In the genomic region with DNA sequence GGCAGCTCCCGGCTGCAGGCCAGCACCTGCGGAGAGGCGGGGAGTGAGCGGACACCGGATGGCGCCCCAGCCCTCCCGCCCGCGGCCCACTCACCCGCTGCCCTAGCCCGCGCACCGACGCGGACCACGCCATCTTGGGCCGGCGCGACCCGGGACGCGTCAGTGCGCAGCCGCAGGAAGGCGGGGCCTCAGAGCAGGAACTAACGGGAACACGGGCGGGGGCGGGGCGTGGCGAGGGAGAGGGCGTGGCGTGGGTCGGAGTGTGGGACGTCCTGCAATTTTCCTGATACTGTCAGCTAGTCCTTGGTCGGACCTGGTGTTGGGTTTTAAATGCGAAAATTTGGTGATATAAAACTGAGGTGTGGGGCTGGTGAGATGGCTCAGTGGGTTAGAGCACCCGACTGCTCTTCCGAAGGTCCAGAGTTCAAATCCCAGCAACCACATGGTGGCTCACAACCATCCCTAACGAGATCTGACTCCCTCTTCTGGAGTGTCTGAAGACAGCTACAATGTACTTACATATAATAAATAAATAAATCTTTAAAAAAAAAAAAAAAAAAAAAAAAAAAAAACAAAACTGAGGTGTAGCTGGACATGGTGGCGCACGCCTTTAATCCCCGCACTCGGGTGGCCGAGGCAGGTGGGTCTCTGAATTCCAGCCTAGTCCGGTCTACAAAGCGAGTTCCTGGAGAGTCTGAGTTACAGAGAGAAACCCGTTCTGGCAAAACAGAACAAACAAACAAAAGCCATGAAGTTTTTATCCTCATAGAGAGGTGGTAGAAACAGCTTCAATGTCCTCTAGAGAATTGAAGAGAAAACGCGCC, we compare ENCODE assay signal across 8 mouse cellular contexts. TPM values are rescaled to one million over a fixed set of nuclear protein-coding genes. Genes with fewer than 3 reads are reported as not detected.
DNase-seq lines count a peak whose midpoint lies in the region; ATAC-seq and TF ChIP-seq lines count a peak whose summit lies in the region.

No protein-coding gene starts in this region.

- intact Hi-C loops in heart, postnatal 10 days (cut with DNase I), result loop anchor here (5.0 kb wide), 1 partner anchor 220 kb away; no protein-coding TSS in a partner anchor

- no peak for TF ChIP-seq EP300 in stomach, postnatal 0 days (optimal IDR thresholded peaks at IDR 0.05)

- no peaks in the 10 kb centered on the region for H3K9me3 ChIP-seq in forebrain, embryonic 12.5 days
- H3K9me3 ChIP-seq in liver, embryonic 16.5 days (replicated peaks; ENCODE audit: control insufficient read depth, low read length), result no peaks in the 10 kb centered on the region
- H3K9me3 ChIP-seq in neural tube, embryonic 12.5 days, result no peaks in the 10 kb centered on the region
- H3K9me3 ChIP-seq in stomach, postnatal 0 days (ENCODE audit: control insufficient read depth, low read length), result no peaks in the 10 kb centered on the region

- H3K36me3 ChIP-seq in forebrain, embryonic 12.5 days (replicated peaks), result peaks cover 25% of the 10 kb centered on the region
- H3K36me3 ChIP-seq in liver, embryonic 16.5 days (ENCODE audit: control insufficient read depth, insufficient read depth), result no peaks in the 10 kb centered on the region
- peaks cover 18% of the 10 kb centered on the region for H3K36me3 ChIP-seq in neural tube, embryonic 12.5 days
- peaks cover 2% of the 10 kb centered on the region; the same call in 1 of the 2 replicates for H3K36me3 ChIP-seq in stomach, postnatal 0 days (ENCODE audit: control insufficient read depth, insufficient read depth, low read length)

- H3K9ac ChIP-seq in forebrain, embryonic 12.5 days, result peak overlapping the region; percentile 92
- peak overlapping the region; percentile 92 for H3K9ac ChIP-seq in liver, embryonic 16.5 days (ENCODE audit: low read depth, low read length)
- H3K9ac ChIP-seq in neural tube, embryonic 12.5 days, result peak overlapping the region; percentile 72
- H3K9ac ChIP-seq in stomach, postnatal 0 days (ENCODE audit: low read length), result peak overlapping the region; percentile 91

- peak overlapping the region; percentile 71; the same call in 1 of the 2 replicates for H3K27ac ChIP-seq in forebrain, embryonic 12.5 days
- peak overlapping the region; percentile 46; the same call in 1 of the 2 replicates for H3K27ac ChIP-seq in liver, embryonic 16.5 days (ENCODE audit: low read length)
- H3K27ac ChIP-seq in neural tube, embryonic 12.5 days, result no peak overlapping the region
- H3K27ac ChIP-seq in stomach, postnatal 0 days (replicated peaks), result peak overlapping the region; percentile 74

- H3K4me1 ChIP-seq in forebrain, embryonic 12.5 days, result peaks cover 17% of the 10 kb centered on the region
- peaks cover 8% of the 10 kb centered on the region for H3K4me1 ChIP-seq in liver, embryonic 16.5 days (ENCODE audit: control insufficient read depth, low read depth, low read length)
- peaks cover 14% of the 10 kb centered on the region for H3K4me1 ChIP-seq in neural tube, embryonic 12.5 days
- H3K4me1 ChIP-seq in stomach, postnatal 0 days (replicated peaks; ENCODE audit: control insufficient read depth, insufficient read depth), result 0 out of 2 replicates have a peak, but pooled peaks cover 2% of the 10 kb centered on the region

- WGBS in forebrain, embryonic 12.5 days, result 26% methylated on average over 36 of the region's 50 CpGs
- WGBS in large intestine, adult 2 months, result 17% methylated on average over 49 of the region's 50 CpGs
- 17% methylated on average over 49 of the region's 50 CpGs for WGBS in liver, embryonic 16.5 days (ENCODE audit: insufficient replicate concordance)
- WGBS in neural tube, embryonic 12.5 days, result 19% methylated on average over 48 of the region's 50 CpGs
- WGBS in stomach, postnatal 0 days, result 20% methylated on average over 46 of the region's 50 CpGs

- DNase-seq in ES-CJ7 (ENCODE audit: low read depth, low spot score), result peak; percentile 91
- DNase-seq in heart, postnatal 10 days, result peak; percentile 93 to 94
- DNase-seq in large intestine, adult 2 months (ENCODE audit: low read depth, low spot score), result peak; percentile 71
- DNase-seq in stomach, postnatal 0 days (ENCODE audit: low spot score), result peak; percentile 98

- peak; percentile 84; the same call in 1 of the 2 replicates for ATAC-seq in cerebellum, adult (ENCODE audit: insufficient number of reproducible peaks, low FRiP score, low TSS enrichment)
- ATAC-seq in forebrain, embryonic 12.5 days (ENCODE audit: low FRiP score), result peak; percentile 96
- ATAC-seq in liver, embryonic 16.5 days (ENCODE audit: low read depth), result peak; percentile 95
- ATAC-seq in neural tube, embryonic 12.5 days (ENCODE audit: low FRiP score, low read depth), result peak; percentile 97
- ATAC-seq in stomach, postnatal 0 days (ENCODE audit: low FRiP score, low TSS enrichment), result peak; percentile 95

- peak overlapping the region; percentile 70 for H3K4me2 ChIP-seq in forebrain, embryonic 12.5 days
- H3K4me2 ChIP-seq in liver, embryonic 16.5 days (ENCODE audit: low read depth, low read length), result peak overlapping the region; percentile 73
- peak overlapping the region; percentile 72 for H3K4me2 ChIP-seq in neural tube, embryonic 12.5 days (replicated peaks)
- peak overlapping the region; percentile 90 for H3K4me2 ChIP-seq in stomach, postnatal 0 days (replicated peaks; ENCODE audit: low read depth)

- H3K4me3 ChIP-seq in forebrain, embryonic 12.5 days (replicated peaks), result peak overlapping the region; percentile 97
- peak overlapping the region; percentile 91 for H3K4me3 ChIP-seq in liver, embryonic 16.5 days (ENCODE audit: low read depth, low read length)
- peak overlapping the region; percentile 70 for H3K4me3 ChIP-seq in neural tube, embryonic 12.5 days
- H3K4me3 ChIP-seq in stomach, postnatal 0 days (ENCODE audit: low read depth, low read length), result peak overlapping the region; percentile 98

- no peaks in the 10 kb centered on the region for H3K27me3 ChIP-seq in forebrain, embryonic 12.5 days
- no peaks in the 10 kb centered on the region for H3K27me3 ChIP-seq in liver, embryonic 16.5 days (ENCODE audit: control insufficient read depth, insufficient read depth, low read depth, low read length)
- no peaks in the 10 kb centered on the region for H3K27me3 ChIP-seq in neural tube, embryonic 12.5 days (replicated peaks)
- H3K27me3 ChIP-seq in stomach, postnatal 0 days (ENCODE audit: control insufficient read depth, insufficient read depth, low read length), result no peaks in the 10 kb centered on the region

- TF ChIP-seq CTCF in stomach, postnatal 0 days (IDR thresholded peaks at IDR 0.05; ENCODE audit: low read depth), result 0 out of 2 replicates have a peak, but pooled peaks have one; percentile 10

RNA-seq across cellular contexts. Expression of a gene that starts 7.7 kb away (rescaled TPM):
- polyA plus RNA-seq in forebrain, embryonic 12.5 days (2016; fragmentation: Nextera tagmentation; extraction: Ambion mirVana), result 156 and 162 TPM in 2 replicates
- total RNA-seq in heart, postnatal 10 days (2021), result 100 to 1,000 TPM; 114 to 118 TPM
- polyA plus RNA-seq in large intestine, adult 2 months (2012; rRNA removed), result 150 and 188 TPM in 2 replicates
- polyA plus RNA-seq in liver, embryonic 16.5 days (2015; fragmentation: Nextera tagmentation; extraction: Ambion mirVana), result 85.2 and 88.3 TPM in 2 replicates
- polyA plus RNA-seq in neural tube, embryonic 12.5 days (2016; fragmentation: Nextera tagmentation; extraction: Ambion mirVana), result 151 and 159 TPM in 2 replicates
- 219 and 225 TPM in 2 replicates for polyA plus RNA-seq in stomach, postnatal 0 days (2015; fragmentation: Nextera tagmentation; extraction: Ambion mirVana)

RNA-seq across cellular contexts. Expression of a gene that starts 54.4 kb away (rescaled TPM):
- 24.8 and 26.2 TPM in 2 replicates for polyA plus RNA-seq in forebrain, embryonic 12.5 days (2016; fragmentation: Nextera tagmentation; extraction: Ambion mirVana)
- total RNA-seq in heart, postnatal 10 days (2021), result 10 to 100 TPM; 65.6 to 68.5 TPM
- 26.0 and 34.9 TPM in 2 replicates for polyA plus RNA-seq in large intestine, adult 2 months (2012; rRNA removed)
- 8.4 and 9.4 TPM in 2 replicates for polyA plus RNA-seq in liver, embryonic 16.5 days (2015; fragmentation: Nextera tagmentation; extraction: Ambion mirVana)
- polyA plus RNA-seq in neural tube, embryonic 12.5 days (2016; fragmentation: Nextera tagmentation; extraction: Ambion mirVana), result 24.6 and 26.5 TPM in 2 replicates
- 14.1 and 15.4 TPM in 2 replicates for polyA plus RNA-seq in stomach, postnatal 0 days (2015; fragmentation: Nextera tagmentation; extraction: Ambion mirVana)
